Mouse (Mus musculus) brain, embryonic 14.5 days (tissue): Measurements from ENCODE around the gene Nr5a1.

Experiments used
- CTCF ChIP-seq: fragments of 200-500 bp; IDR thresholded peaks from 2 replicates; pipeline ENCODE4 v1.5.1; 2012; ENCODE audit warnings: inconsistent platforms, mild to moderate bottlenecking, moderate library complexity, borderline replicate concordance; ENCODE audit not compliant: insufficient read depth, insufficient read length; ENCODE audit errors: extremely low read depth
- POLR2A ChIP-seq: fragments of 200-500 bp; IDR thresholded peaks from 2 replicates; pipeline ENCODE4 v1.6.1; 2012; ENCODE audit warnings: mild to moderate bottlenecking, inconsistent platforms, borderline replicate concordance; ENCODE audit not compliant: poor library complexity, insufficient read depth, insufficient read length, severe bottlenecking; ENCODE audit errors: extremely low read depth

DNA sequence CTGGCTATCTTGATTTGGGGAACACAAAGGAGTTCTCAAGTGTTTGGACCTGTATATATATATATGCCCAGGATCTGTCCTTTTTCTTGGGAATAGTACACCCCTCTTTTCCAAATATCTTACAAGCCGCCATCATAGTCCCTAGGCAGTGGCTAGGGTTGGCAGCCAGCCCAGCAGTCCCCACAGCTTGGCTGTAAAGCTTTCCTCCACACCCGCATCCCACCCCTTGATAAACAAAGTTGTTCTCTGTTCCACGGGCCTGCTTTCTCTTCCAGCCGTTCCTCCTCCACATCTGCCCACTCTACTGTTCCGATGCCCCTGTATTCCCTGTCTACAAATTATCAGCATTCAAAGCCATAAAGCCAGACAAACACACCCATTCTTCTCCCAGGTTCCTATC is 20.4 kb upstream of the Nr5a1 start:
- TF ChIP-seq POLR2A, result no peak
- TF ChIP-seq CTCF, result no peak
